Mouse (Mus musculus) limb, embryonic 15.5 days (tissue): Measurements from ENCODE around the gene Svs1. TPM values are rescaled to one million over a fixed set of nuclear protein-coding genes. Genes with fewer than 3 reads are reported as not detected.

Experiments
- ATAC-seq: fragments of 200-750 bp; cut with Nextera tagmentation; 2 replicates; pipeline ENCODE4 v1.8.0; 2017; ENCODE audit warnings: low read depth, moderate TSS enrichment; ENCODE audit not compliant: insufficient number of reproducible peaks, low FRiP score, low TSS enrichment
- H3K27ac ChIP-seq: fragments of 300-500 bp; sonication (generic); 2 replicates; pipeline ENCODE4 v1.5.1; 2015; ENCODE audit warnings: moderate library complexity, mild to moderate bottlenecking, inconsistent platforms
- H3K27me3 ChIP-seq: fragments of 300-500 bp; sonication (generic); 2 replicates; pipeline ENCODE4 v1.6.1; 2015; ENCODE audit warnings: inconsistent platforms
- H3K36me3 ChIP-seq: fragments of 300-500 bp; sonication (generic); 2 replicates; pipeline ENCODE4 v1.6.1; 2015; ENCODE audit warnings: inconsistent platforms
- H3K4me1 ChIP-seq: fragments of 300-500 bp; sonication (generic); 2 replicates; pipeline ENCODE4 v1.6.1; 2015; ENCODE audit warnings: inconsistent platforms
- H3K4me2 ChIP-seq: fragments of 300-500 bp; sonication (generic); 2 replicates; pipeline ENCODE4 v1.6.1; 2015; ENCODE audit warnings: mild to moderate bottlenecking, inconsistent platforms
- H3K4me3 ChIP-seq: fragments of 300-500 bp; sonication (generic); 2 replicates; pipeline ENCODE4 v1.5.1; 2015; ENCODE audit warnings: mild to moderate bottlenecking, inconsistent platforms
- H3K9ac ChIP-seq: fragments of 300-500 bp; sonication (generic); 2 replicates; pipeline ENCODE4 v1.6.1; 2015; ENCODE audit warnings: inconsistent platforms
- H3K9me3 ChIP-seq: fragments of 300-500 bp; sonication (generic); 2 replicates; pipeline ENCODE4 v1.6.1; 2016; ENCODE audit warnings: inconsistent platforms
- WGBS: fragments of 180-500 bp; shearing (Covaris S2); methylation state at CpG from one replicate; pipeline ENCODE4 v1.1.7; 2015; 5-methylcytosine and 5-hydroxymethylcytosine counted together
- polyA plus RNA-seq: library from polyadenylated mRNA; unstranded; fragments of >200 nt; fragmentation: Nextera tagmentation; extraction: Ambion mirVana; gene quantifications from 2 replicates; pipeline ENCODE4 v1.2.1, GENCODE M21; 2015

Gene Svs1
- polyA plus RNA-seq, 1 experiment from 2014 or later: not detected

- peaks cover 8% of the 10 kb centered on the region; the same call in 1 of the 2 replicates for H3K27me3 ChIP-seq
- no peak overlapping the region for H3K4me3 ChIP-seq
- H3K9ac ChIP-seq: no peak overlapping the region
- H3K27ac ChIP-seq: no peak overlapping the region
- 76% methylated on average over 4 of the region's 4 CpGs for WGBS
- no peak for ATAC-seq
- no peaks in the 10 kb centered on the region for H3K9me3 ChIP-seq
- peaks cover 16% of the 10 kb centered on the region for H3K4me1 ChIP-seq
- H3K4me2 ChIP-seq: no peak overlapping the region
- H3K36me3 ChIP-seq: no peaks in the 10 kb centered on the region
Observed at GRCm38 (mm10) chr6:49032783-49033182, 46.1 kb downstream of the Svs1 start.

GRCm38 (mm10) chr6:49036275-49037267 lies 49.9 kb downstream of the Svs1 start, which contains the start of gene Gpnmb:
Gene Gpnmb (plus strand): TSS chr6:49036546.
- Histone ChIP-seq H3K9ac (no peak within 1 kb of the TSS), H3K27ac (no peak within 1 kb of the TSS), H3K27me3 (peaks cover 8% of the 10 kb centered on the region; the same call in 1 of the 2 replicates), H3K9me3 (no peaks in the 10 kb centered on the region), H3K4me2 (peak within 1 kb of the TSS; percentile 32), H3K4me1 (peaks cover 16% of the 10 kb centered on the region), H3K36me3 (no peaks in the 10 kb centered on the region), H3K4me3 (peak within 1 kb of the TSS; percentile 4; the same call in 1 of the 2 replicates)
- WGBS: 32% methylated on average over 28 of the region's 28 CpGs
- no peak for ATAC-seq

GRCm38 (mm10) chr6:49037268-49037662 lies 50.6 kb downstream of the Svs1 start:
- no peak overlapping the region for H3K9ac ChIP-seq
- H3K27me3 ChIP-seq: peaks cover 8% of the 10 kb centered on the region; the same call in 1 of the 2 replicates
- no peak for ATAC-seq
- 65% methylated on average over 12 of the region's 12 CpGs for WGBS
- H3K9me3 ChIP-seq: no peaks in the 10 kb centered on the region
- H3K4me1 ChIP-seq: peaks cover 16% of the 10 kb centered on the region
- no peak overlapping the region for H3K27ac ChIP-seq
- H3K4me2 ChIP-seq: no peak overlapping the region
- H3K36me3 ChIP-seq: no peaks in the 10 kb centered on the region
- no peak overlapping the region for H3K4me3 ChIP-seq

GRCm38 (mm10) chr6:49039470-49040180 lies 53.0 kb downstream of the Svs1 start:
- Histone ChIP-seq H3K4me2 (peak overlapping the region; percentile 38), H3K27me3 (peaks cover 3% of the 10 kb centered on the region; the same call in 1 of the 2 replicates), H3K4me1 (peaks cover 16% of the 10 kb centered on the region), H3K36me3 (no peaks in the 10 kb centered on the region), H3K27ac (no peak overlapping the region), H3K4me3 (peak overlapping the region; percentile 30), H3K9me3 (no peaks in the 10 kb centered on the region), H3K9ac (no peak overlapping the region)
- 14% methylated on average over 18 of the region's 18 CpGs for WGBS
- no peak for ATAC-seq

Other genes starting within 250 kb of the Svs1 start
- gene Gimap1, start 247.8 kb upstream of the Svs1 start, polyA plus RNA-seq: 13.5 and 15.4 TPM in 2 replicates
- gene Gimap5, start 240.7 kb upstream of the Svs1 start, polyA plus RNA-seq: 5.6 and 5.7 TPM in 2 replicates
- gene Gimap3, start 216.0 kb upstream of the Svs1 start, polyA plus RNA-seq: not detected in 2 replicates
- 54.3 and 63.4 TPM in 2 replicates for gene Tmem176a, start 145.9 kb upstream of the Svs1 start, polyA plus RNA-seq
- gene Tmem176b, start 145.4 kb upstream of the Svs1 start, polyA plus RNA-seq: 230 and 235 TPM in 2 replicates
- not detected in 2 replicates for gene Aoc1, start 114.0 kb upstream of the Svs1 start, polyA plus RNA-seq
- 0.05 TPM in 1 of 2 replicates, not detected in the other for gene 1600015I10Rik, start 57.0 kb upstream of the Svs1 start, polyA plus RNA-seq
- gene Doxl2, start 11.9 kb upstream of the Svs1 start, polyA plus RNA-seq: not detected in 2 replicates
- gene Gpnmb, start 49.7 kb downstream of the Svs1 start, polyA plus RNA-seq: 1.6 and 2.1 TPM in 2 replicates
- 57.0 and 61.7 TPM in 2 replicates for gene Malsu1, start 86.9 kb downstream of the Svs1 start, polyA plus RNA-seq
- gene Igf2bp3, start 228.1 kb downstream of the Svs1 start, polyA plus RNA-seq: 45.9 and 46.1 TPM in 2 replicates